Mouse (Mus musculus): ENCODE data around the gene Gm10053.
"Not testable (repeated sequence)": the region's sequence is repeated elsewhere in the genome, so short reads cannot be mapped to it uniquely, and the experiment has no call there.

The Gm10053 gene

GRCm38 (mm10) chr19:24875129-24875870 is at the start of gene Gm10053:
TSS of gene Gm10053 (plus strand) at chr19:24875686.
- DNase-seq: not testable (repeated sequence)

DNA sequence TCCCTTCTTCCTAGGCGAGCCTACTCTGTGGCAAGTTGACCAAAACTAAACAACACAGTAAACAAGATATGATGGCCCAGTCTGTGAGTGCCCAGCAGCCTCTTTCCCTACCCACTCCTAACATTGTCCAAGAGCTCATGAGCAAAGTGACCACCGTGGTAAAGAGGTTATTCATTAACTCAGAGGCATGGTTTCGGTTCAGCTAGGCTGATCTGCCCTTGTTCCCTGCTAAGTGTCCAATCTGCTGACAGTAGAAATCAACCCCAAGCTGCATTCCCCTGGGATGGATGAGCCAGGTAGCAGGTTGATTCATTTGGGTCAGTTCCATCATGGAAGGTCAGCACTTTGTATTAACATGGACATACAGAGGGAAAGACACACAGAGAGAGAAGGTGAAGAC is 33.4 kb upstream of the Gm10053 start:
- no peak for DNase-seq

DNA sequence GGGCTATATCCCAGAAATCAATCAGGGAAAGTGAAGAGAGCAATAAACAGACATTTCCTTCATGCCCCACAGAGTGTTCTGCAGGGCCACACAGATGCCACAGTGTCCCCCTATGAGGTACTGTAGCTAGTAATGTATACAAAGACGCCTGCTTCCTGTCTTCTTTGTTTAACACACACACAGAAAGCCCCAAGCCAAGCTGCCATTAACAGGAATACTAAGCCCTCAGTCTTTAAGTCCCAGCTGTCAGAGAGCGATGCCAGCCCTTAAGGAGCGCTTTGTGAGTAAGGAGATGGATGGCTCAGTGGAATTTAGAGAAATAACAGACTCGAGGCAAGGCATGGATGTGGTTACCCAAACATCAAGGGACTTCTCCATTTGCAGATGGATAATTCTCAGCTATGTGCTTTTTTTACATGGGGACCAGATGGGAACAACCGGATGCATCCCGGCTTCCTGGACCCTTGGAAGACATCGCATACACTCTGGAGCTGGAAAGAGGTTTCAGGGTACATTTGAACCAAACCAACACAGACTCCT is 30.4 kb upstream of the Gm10053 start:
- DNase-seq: no peak

DNA sequence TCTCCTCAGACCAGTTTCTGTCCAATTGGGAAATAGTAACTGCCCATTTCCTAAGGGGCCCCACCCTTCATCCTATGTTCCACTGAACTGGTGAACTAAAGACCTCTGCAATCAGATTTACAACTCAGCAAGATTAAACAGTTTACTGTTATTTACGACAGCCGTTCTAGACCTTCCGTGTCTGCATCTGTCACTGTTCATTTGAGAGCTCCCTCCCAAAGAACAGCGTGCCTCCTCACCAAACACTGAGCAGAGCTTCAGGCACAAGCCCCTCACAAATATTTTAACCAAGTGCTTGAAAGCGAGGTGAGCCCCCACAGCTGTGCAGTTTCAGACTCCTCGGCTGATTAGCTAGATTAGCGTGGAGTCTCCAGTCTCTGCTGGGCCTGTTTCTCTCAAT is 27.1 kb upstream of the Gm10053 start:
- no peak for DNase-seq

DNA sequence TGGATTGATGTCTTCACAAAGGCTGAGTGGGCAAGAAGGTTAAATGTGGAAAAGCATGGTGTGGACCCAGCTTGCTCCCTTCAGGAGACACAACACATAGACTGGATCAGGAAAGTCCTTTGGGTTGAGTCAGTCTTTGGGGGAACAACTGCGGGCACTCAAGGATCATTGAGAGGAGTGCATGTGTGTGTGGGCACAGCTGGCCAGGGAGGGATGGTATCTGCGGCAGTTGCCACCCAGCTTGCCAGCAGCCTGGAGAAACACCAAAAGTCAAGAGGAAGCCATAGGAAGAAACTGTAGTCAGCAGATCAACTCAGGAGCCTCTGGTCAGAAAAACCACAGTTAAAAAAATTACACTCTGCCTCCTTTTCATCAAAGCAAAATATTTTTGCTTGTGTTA is 26.6 kb upstream of the Gm10053 start:
- no peak for DNase-seq

GRCm38 (mm10) chr19:24851456-24852315 is 23.8 kb upstream of the Gm10053 start:
- peak in 1 of 2 experiments; percentile 15 for DNase-seq

DNA sequence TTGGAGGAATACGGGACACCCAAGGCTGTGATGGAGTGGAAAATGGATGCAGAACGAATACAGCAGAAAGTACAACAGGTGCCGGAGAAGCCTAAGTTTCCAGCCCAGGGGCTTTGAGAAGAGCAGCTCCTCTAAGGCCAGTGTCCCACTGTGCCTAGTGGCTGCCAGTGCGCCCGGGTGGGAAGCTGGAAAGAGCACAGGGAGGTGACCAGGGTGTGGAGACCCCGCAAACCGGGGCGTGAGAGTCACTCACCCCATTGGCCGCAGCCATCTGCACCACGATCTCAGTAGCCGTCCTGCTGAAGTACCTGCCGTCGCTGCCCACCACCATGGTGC is 14.2 kb upstream of the Gm10053 start:
- DNase-seq: no peak

DNA sequence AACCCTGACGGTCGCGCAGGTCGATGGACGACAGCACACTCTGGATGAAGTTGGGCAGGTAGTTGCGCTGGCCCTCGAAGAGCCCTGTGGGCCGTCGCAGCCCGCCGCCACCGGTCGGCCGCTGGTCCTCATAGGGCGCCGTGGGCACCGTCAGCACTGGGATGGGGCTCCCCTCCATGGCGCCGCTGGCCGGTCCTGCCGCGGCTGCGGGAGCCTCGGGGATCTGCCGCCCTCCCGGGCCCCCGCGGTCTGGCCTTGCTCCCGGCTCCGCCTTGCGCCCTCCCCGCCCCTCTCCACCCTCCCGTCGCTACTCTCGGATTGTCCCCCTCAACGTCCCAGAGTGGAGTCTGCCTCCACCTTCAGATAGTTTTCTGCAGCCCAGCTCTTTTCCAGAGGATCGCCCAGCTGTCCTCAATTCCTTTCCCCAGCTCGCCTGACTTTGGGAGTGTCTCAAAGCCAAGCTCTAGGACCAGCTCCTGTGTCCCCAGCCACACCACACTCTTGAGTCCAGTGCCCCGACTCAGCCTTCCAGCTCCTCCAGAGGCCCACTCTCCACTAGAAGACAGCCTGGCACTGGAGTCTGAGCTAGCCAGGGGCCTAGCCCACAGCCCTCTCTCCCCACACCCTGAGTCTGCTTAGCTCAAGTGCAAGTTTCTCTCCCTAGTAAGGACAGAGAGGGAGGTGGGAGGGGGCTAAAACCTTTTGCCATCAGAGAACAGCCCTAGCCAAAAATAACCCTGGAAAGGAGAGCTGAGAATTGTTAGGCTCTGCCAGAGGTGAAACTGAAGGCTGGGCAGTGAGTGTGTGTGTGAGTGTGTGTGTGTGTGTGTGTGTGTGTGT is 13.7 kb upstream of the Gm10053 start, which contains the start of gene Pgm5:
Gene Pgm5, minus strand, starts transcription at position 244 of the 840 bp plus-strand sequence.
- DNase-seq: peak in 1 of 2 experiments; percentile 15

- DNase-seq: no peak
Observed at GRCm38 (mm10) chr19:24865436-24865835, 10.1 kb upstream of the Gm10053 start.

- peak; percentile 69 to 78 for DNase-seq
Observed at GRCm38 (mm10) chr19:24871037-24871635, 4.3 kb upstream of the Gm10053 start.

GRCm38 (mm10) chr19:24873873-24874272 is 1.6 kb upstream of the Gm10053 start:
- peak in 1 of 2 experiments; percentile 31 for DNase-seq

GRCm38 (mm10) chr19:24881237-24881636 is 5.8 kb downstream of the Gm10053 start:
- no peak for DNase-seq

DNA sequence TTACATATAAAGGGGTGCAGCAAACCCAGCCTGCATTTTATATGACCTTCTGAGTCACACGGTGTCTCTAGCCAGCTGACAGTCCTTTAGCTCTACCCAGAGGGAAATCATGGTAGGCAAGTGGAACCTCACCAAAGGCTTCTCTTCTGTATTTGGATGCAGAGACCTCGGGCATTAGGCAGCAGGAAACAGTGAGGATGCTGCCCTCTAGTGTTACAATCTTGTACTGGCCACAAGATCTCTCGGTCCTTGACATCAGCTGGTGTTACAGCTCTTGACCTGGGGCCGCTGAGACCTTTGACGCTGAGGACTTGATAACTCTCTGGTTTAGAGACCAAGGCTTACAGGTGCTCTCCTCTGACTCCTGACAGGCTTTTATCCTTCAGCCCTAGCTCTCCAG is 10.0 kb downstream of the Gm10053 start:
- DNase-seq: peak; percentile 34 to 66

DNA sequence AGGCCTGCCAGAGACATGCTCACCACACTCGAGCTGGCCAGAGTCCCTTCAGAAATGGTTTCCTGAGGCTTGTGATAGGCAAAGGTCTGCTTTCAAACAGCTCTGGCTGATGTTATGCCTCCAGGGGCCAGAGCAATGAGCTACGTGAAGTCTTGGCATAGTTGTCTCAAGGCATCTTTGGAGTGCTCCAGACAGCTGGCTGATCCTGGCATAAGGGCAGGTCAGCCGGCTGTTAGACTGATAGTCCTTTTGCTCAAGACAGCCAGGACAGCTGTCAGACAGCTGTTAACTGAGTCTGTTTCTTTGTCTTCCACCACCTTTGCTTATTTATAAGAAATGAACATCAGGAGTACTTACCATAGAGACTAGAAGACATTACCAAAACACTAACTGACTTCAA is 11.4 kb downstream of the Gm10053 start:
- DNase-seq: no peak

GRCm38 (mm10) chr19:24896536-24896935 is 21.1 kb downstream of the Gm10053 start:
- DNase-seq: no peak

DNA sequence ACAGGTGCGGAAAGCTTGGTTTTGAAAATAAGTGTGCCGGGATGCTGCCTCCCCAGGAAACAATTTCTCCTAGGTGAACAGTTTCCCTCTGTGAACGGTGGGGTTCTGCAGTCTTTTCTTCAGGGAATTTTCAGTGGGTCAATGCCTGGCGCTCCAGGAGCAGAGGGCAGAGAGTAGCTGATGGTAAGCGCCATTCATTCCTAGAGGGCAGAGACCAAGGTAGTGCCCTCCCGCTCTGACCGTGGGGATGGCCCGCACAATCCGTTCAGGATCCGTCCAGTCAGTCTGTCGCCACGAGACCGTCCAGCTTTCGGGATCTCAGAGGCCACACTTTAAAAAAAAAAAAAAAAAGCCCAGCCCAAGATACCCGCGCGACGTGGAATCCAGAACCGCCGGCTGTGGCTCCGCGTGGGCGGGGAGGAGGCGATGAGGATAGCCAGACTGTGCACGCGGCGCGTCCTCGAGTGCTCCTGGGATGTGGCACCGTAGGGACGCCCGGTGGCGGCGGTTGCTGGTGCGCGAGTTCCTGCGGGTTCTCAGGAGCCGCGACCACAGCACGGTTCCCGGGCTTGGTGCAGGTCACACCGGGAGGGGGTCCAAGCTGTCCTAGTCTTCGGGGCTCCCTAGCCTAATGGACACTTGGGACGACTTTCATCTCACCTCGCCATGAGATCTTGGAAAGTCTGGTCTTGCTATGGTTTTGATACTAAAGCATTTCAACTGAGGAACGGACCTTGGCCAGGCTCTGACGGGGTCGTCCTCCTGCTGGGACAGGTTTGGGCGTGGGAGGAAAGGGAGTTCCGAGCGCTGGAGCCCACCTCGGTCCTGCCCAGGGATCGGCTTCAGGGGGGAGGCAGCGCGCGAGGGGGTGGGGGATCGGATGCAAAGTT is 21.8 kb downstream of the Gm10053 start:
- DNase-seq: peak in 1 of 2 experiments; percentile 11

- no peak for DNase-seq
Observed at GRCm38 (mm10) chr19:24897896-24898736, 22.6 kb downstream of the Gm10053 start.

GRCm38 (mm10) chr19:24898737-24899577 is 23.5 kb downstream of the Gm10053 start:
- peak in 1 of 2 experiments; percentile 13 for DNase-seq

Measured in cerebellum, postnatal 25 days (tissue).